Mouse (Mus musculus) lung, adult 2 months (tissue): ENCODE data around the gene 2300002M23Rik. TPM values are rescaled to one million over a fixed set of nuclear protein-coding genes. Genes with fewer than 3 reads are reported as not detected.

Experiments
- DNase-seq: peaks from one replicate; pipeline ENCODE4 v3.0.0; 2022
- H3K4me1 ChIP-seq: fragments of 200-500 bp; 2 replicates; pipeline ENCODE4 v1.6.1; 2011; ENCODE audit warnings: low read length; ENCODE audit not compliant: control insufficient read depth, insufficient read depth
- H3K4me3 ChIP-seq: fragments of 200-500 bp; replicated peaks from 2 replicates; pipeline ENCODE3; 2011; ENCODE audit warnings: low read depth, mild to moderate bottlenecking, control low read depth, low read length; ENCODE audit errors: extremely low read depth
- CTCF ChIP-seq: fragments of 200-500 bp; IDR thresholded peaks from 2 replicates; pipeline ENCODE4 v1.5.1; 2011; ENCODE audit warnings: mild to moderate bottlenecking, low read length, control low read depth; ENCODE audit not compliant: insufficient read depth
- POLR2A ChIP-seq: fragments of 200-500 bp; IDR thresholded peaks from 2 replicates; pipeline ENCODE4 v1.6.1; 2011; ENCODE audit warnings: low read depth, mild to moderate bottlenecking, control low read depth, low read length, borderline replicate concordance; ENCODE audit errors: extremely low read depth
- WGBS: fragments of 180-500 bp; shearing (Covaris S2); methylation state at CpG from one replicate; pipeline ENCODE4 v1.1.7; 2018; 5-methylcytosine and 5-hydroxymethylcytosine counted together
- polyA plus RNA-seq: library from polyadenylated mRNA; depleted of rRNA; stranded (reverse); fragments of >200 nt; gene quantifications from 2 replicates; pipeline ENCODE4 v1.2.3, GENCODE M21; 2012

The 2300002M23Rik gene
- polyA plus RNA-seq, 1 experiment = 18.0 TPM

- H3K4me3 ChIP-seq = no peak overlapping the region
- no peak for TF ChIP-seq POLR2A
- TF ChIP-seq CTCF = no peak
- 88% methylated on average over 18 of the region's 18 CpGs for WGBS
- H3K4me1 ChIP-seq = no peaks in the 10 kb centered on the region
- DNase-seq = no peak
These were observed 12.4 kb upstream of the 2300002M23Rik start for GRCm38 (mm10) chr17:35554761-35555397.

GRCm38 (mm10) chr17:35556186-35556765, 11.0 kb upstream of the 2300002M23Rik start:
- no peak for DNase-seq
- no peak overlapping the region for H3K4me3 ChIP-seq
- WGBS = 80% methylated on average over 13 of the region's 13 CpGs
- H3K4me1 ChIP-seq = no peaks in the 10 kb centered on the region
- TF ChIP-seq POLR2A (no peak), CTCF (no peak)

GRCm38 (mm10) chr17:35556812-35557211, 10.4 kb upstream of the 2300002M23Rik start:
- no peaks in the 10 kb centered on the region for H3K4me1 ChIP-seq
- DNase-seq = no peak
- H3K4me3 ChIP-seq = no peak overlapping the region
- no peak for TF ChIP-seq POLR2A
- peak; percentile 87 for TF ChIP-seq CTCF
- 26% methylated on average over 5 of the region's 5 CpGs for WGBS

- TF ChIP-seq POLR2A (no peak), CTCF (no peak)
- Histone ChIP-seq H3K4me1 (no peaks in the 10 kb centered on the region), H3K4me3 (no peak overlapping the region)
- DNase-seq = no peak
- WGBS = 62% methylated on average over 9 of the region's 9 CpGs
These were observed 9.9 kb upstream of the 2300002M23Rik start for GRCm38 (mm10) chr17:35557351-35557750.

- WGBS = 58% methylated on average over 8 of the region's 8 CpGs
- no peak for TF ChIP-seq CTCF
- TF ChIP-seq POLR2A = no peak
- no peak for DNase-seq
- H3K4me1 ChIP-seq = no peaks in the 10 kb centered on the region
- no peak overlapping the region for H3K4me3 ChIP-seq
These were observed 9.0 kb upstream of the 2300002M23Rik start for GRCm38 (mm10) chr17:35558216-35558615.

GRCm38 (mm10) chr17:35567767-35568166, 517 bp downstream of the 2300002M23Rik start:
- TF ChIP-seq POLR2A (no peak), CTCF (no peak)
- no peak for DNase-seq
- no peaks in the 10 kb centered on the region for H3K4me1 ChIP-seq
- H3K4me3 ChIP-seq = no peak overlapping the region
- 23% methylated on average over 9 of the region's 9 CpGs for WGBS

- WGBS = 6% methylated on average over 28 of the region's 28 CpGs
- no peak for DNase-seq
- Histone ChIP-seq H3K4me3 (no peak overlapping the region), H3K4me1 (no peaks in the 10 kb centered on the region)
- TF ChIP-seq POLR2A (no peak), CTCF (no peak)
These were observed 2.1 kb downstream of the 2300002M23Rik start for GRCm38 (mm10) chr17:35569091-35569944.

- no peak for DNase-seq
- Histone ChIP-seq H3K4me3 (no peak overlapping the region), H3K4me1 (no peaks in the 10 kb centered on the region)
- WGBS = 81% methylated on average over 14 of the region's 14 CpGs
- TF ChIP-seq CTCF = no peak
- TF ChIP-seq POLR2A = no peak
These were observed 3.6 kb downstream of the 2300002M23Rik start for GRCm38 (mm10) chr17:35570836-35571235.

- no peaks in the 10 kb centered on the region for H3K4me1 ChIP-seq
- TF ChIP-seq POLR2A (no peak), CTCF (no peak)
- H3K4me3 ChIP-seq = no peak overlapping the region
- no peak for DNase-seq
- 95% methylated on average over 7 of the region's 7 CpGs for WGBS
These were observed 4.2 kb downstream of the 2300002M23Rik start for GRCm38 (mm10) chr17:35571477-35571876.
